Mouse (Mus musculus) lung, postnatal 0 days (tissue): ENCODE data around the gene Ifih1.

Experiments used
- CTCF ChIP-seq: IDR thresholded peaks from 2 replicates; pipeline ENCODE4 v1.5.1; 2016; ENCODE audit warnings: antibody characterized with exemption, mild to moderate bottlenecking
- EP300 ChIP-seq: IDR thresholded peaks from 2 replicates; pipeline ENCODE4 v1.6.1; 2016; ENCODE audit warnings: antibody characterized with exemption, mild to moderate bottlenecking, control low read depth

- no peak for TF ChIP-seq EP300
- TF ChIP-seq CTCF, result no peak
These were observed 39.0 kb upstream of the Ifih1 start for GRCm38 (mm10) chr2:62684989-62685595.
